Mouse (Mus musculus) CD4-positive naive resting alpha-beta T cell, adult 57 days (primary cell): ENCODE results near the gene Car1. TPM values are rescaled to one million over a fixed set of nuclear protein-coding genes. Genes with fewer than 3 reads are reported as not detected.

Source experiments
- total RNA-seq: library from RNA; stranded (reverse); gene quantifications from one replicate; pipeline ENCODE4 v1.2.4, GENCODE M21; 2023

Car1 gene
- not detected for total RNA-seq

DNA sequence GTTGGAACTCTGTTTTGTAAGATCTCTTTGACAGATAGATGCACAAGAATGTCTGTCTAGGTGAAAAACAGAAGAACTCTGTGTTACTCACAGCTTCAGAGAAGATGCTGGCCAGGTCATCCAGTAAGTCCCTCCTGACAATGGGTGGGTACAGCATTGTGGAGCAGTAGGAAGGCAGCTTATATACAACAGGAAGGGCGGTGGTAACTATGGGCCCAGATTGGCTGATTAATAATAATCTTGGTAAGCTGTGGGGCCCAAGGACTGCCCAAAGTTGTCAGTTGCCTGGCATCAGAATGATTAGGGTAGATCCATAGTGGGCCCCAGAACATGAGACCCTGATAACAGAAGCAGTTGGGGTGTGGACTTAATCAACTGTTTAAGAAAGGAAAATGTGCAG, at the start of gene Car1:
Car1 (minus strand) TSS at position 158 of the 400 bp plus-strand sequence.

Other genes with a start within 250 kb of the Car1 start
- gene 1810022K09Rik, start 197.1 kb downstream of the Car1 start, total RNA-seq = 111 TPM
- 0.41 TPM for gene Car13, start 166.6 kb downstream of the Car1 start, total RNA-seq
- 0.44 TPM for gene Car3, start 55.1 kb upstream of the Car1 start, total RNA-seq
- 6.2 TPM for gene Car2, start 77.9 kb upstream of the Car1 start, total RNA-seq